Mouse (Mus musculus) urinary bladder, postnatal 4 days (tissue): ENCODE measurements at regions not wholly inside any gene's neighbourhood (a gene's known extent, or its start where the extent isn't known, plus 50 kb on each side); places are given as distances from the start of the nearest gene placed in this dataset.
A peak's percentile ranks its signal among the peaks of the same experiment; 100 is the strongest.

Experiments
- DNase-seq, 2 experiments: peaks; one replicate each; pipeline ENCODE4 v3.0.0; 2021 to 2022; ENCODE audit warnings: low spot score in 2 of 2

GRCm38 (mm10) chr2:167823044-167823443 is 108.8 kb upstream of the Ptpn1 start:
- DNase-seq = no peak

- DNase-seq = no peak
Measured at GRCm38 (mm10) chr2:167821186-167821585, 110.7 kb upstream of the Ptpn1 start.

GRCm38 (mm10) chr2:167818799-167819198 is 113.1 kb upstream of the Ptpn1 start:
- no peak for DNase-seq

- DNase-seq = no peak
Measured at GRCm38 (mm10) chr2:167817030-167817429, 114.8 kb upstream of the Ptpn1 start.

- DNase-seq = no peak
Measured at GRCm38 (mm10) chr2:167815123-167815522, 116.7 kb upstream of the Ptpn1 start.

GRCm38 (mm10) chr2:167809256-167809655 is 119.6 kb upstream of the Tmem189 start:
- DNase-seq = no peak

- DNase-seq = no peak
Measured at GRCm38 (mm10) chr2:167805629-167806304, 116.1 kb upstream of the Tmem189 start.

GRCm38 (mm10) chr2:167804493-167805227 is 115.0 kb upstream of the Tmem189 start:
- no peak for DNase-seq

GRCm38 (mm10) chr2:167802494-167802893 is 112.9 kb upstream of the Tmem189 start:
- no peak for DNase-seq

- DNase-seq = no peak
Measured at GRCm38 (mm10) chr2:167801389-167801788, 111.8 kb upstream of the Tmem189 start.

- no peak for DNase-seq
Measured at GRCm38 (mm10) chr2:167800648-167801245, 111.1 kb upstream of the Tmem189 start.

GRCm38 (mm10) chr2:167799629-167800387 is 110.2 kb upstream of the Tmem189 start:
- no peak for DNase-seq

- DNase-seq = no peak
Measured at GRCm38 (mm10) chr2:167798969-167799513, 109.4 kb upstream of the Tmem189 start.

- DNase-seq = no peak
Measured at GRCm38 (mm10) chr2:167798076-167798782, 108.6 kb upstream of the Tmem189 start.

- no peak for DNase-seq
Measured at GRCm38 (mm10) chr2:167795491-167795890, 105.9 kb upstream of the Tmem189 start.

- no peak for DNase-seq
Measured at GRCm38 (mm10) chr2:167793916-167794315, 104.3 kb upstream of the Tmem189 start.

- no peak for DNase-seq
Measured at GRCm38 (mm10) chr2:167792753-167793152, 103.1 kb upstream of the Tmem189 start.

GRCm38 (mm10) chr2:167792330-167792729 is 102.7 kb upstream of the Tmem189 start:
- no peak for DNase-seq

GRCm38 (mm10) chr2:167789471-167789923 is 99.9 kb upstream of the Tmem189 start:
- DNase-seq = peak in 1 of 2 experiments; percentile 53

- DNase-seq = no peak
Measured at GRCm38 (mm10) chr2:167786951-167787350, 97.3 kb upstream of the Tmem189 start.

GRCm38 (mm10) chr2:167784353-167784752 is 94.7 kb upstream of the Tmem189 start:
- DNase-seq = no peak
